Mouse (Mus musculus) forebrain, embryonic 14.5 days (tissue): ENCODE results near the gene AC170998.1. TPM values are rescaled to one million over a fixed set of nuclear protein-coding genes. Genes with fewer than 3 reads are reported as not detected.

Experiments
- ATAC-seq: fragments of 200-750 bp; cut with Nextera tagmentation; 2 replicates; pipeline ENCODE4 v1.8.0; 2017; ENCODE audit warnings: mild to moderate bottlenecking, moderate library complexity
- DNase-seq: peaks from one replicate; pipeline ENCODE4 v3.0.0-alpha.2; 2015; ENCODE audit warnings: low spot score
- H3K27ac ChIP-seq: fragments of 300-500 bp; sonication (generic); 2 replicates; pipeline ENCODE4 v1.5.1; 2014; ENCODE audit warnings: low read depth, mild to moderate bottlenecking, control low read depth, low read length, moderate library complexity
- H3K27me3 ChIP-seq: fragments of 300-500 bp; sonication (generic); replicated peaks from 2 replicates; pipeline ENCODE4 v1.6.1; 2014; ENCODE audit warnings: low read length, control low read depth, mixed read lengths; ENCODE audit not compliant: control insufficient read depth, insufficient read depth
- H3K36me3 ChIP-seq: fragments of 300-500 bp; sonication (generic); 2 replicates; pipeline ENCODE4 v1.6.1; 2014; ENCODE audit warnings: low read length, control low read depth; ENCODE audit not compliant: control insufficient read depth, insufficient read depth
- H3K4me1 ChIP-seq: fragments of 300-500 bp; sonication (generic); 2 replicates; pipeline ENCODE4 v1.6.1; 2014; ENCODE audit warnings: antibody characterized with exemption, low read length, control low read depth; ENCODE audit not compliant: control insufficient read depth, insufficient read depth
- H3K4me2 ChIP-seq: fragments of 300-500 bp; sonication (generic); 2 replicates; pipeline ENCODE4 v1.6.1; 2014; ENCODE audit warnings: mild to moderate bottlenecking, control low read depth, low read length
- H3K4me3 ChIP-seq: fragments of 300-500 bp; sonication (generic); 2 replicates; pipeline ENCODE4 v1.5.1; 2014; ENCODE audit warnings: low read depth, low read length, control low read depth
- H3K9ac ChIP-seq: fragments of 300-500 bp; sonication (generic); 2 replicates; pipeline ENCODE4 v1.6.1; 2014; ENCODE audit warnings: mild to moderate bottlenecking, low read length, control low read depth, moderate library complexity
- H3K9me3 ChIP-seq: fragments of 300-500 bp; sonication (generic); replicated peaks from 2 replicates; pipeline ENCODE4 v1.6.1; 2016; ENCODE audit warnings: low read length, control low read depth, mixed read lengths; ENCODE audit not compliant: control insufficient read depth
- WGBS: fragments of 180-500 bp; shearing (Covaris S2); extraction: QIAGEN DNeasy Blood & Tissue Kit; methylation state at CpG from one replicate; pipeline ENCODE4 v1.1.7; 2014; 5-methylcytosine and 5-hydroxymethylcytosine counted together
- polyA plus RNA-seq: library from polyadenylated mRNA; unstranded; fragments of >200 nt; fragmentation: Nextera tagmentation; extraction: Ambion mirVana; gene quantifications from 2 replicates; pipeline ENCODE4 v1.2.1, GENCODE M21; 2014

The AC170998.1 gene
- polyA plus RNA-seq, 1 experiment from 2014 or later, result 0.61 TPM

GRCm38 (mm10) chr17:28701171-28701570, 24.7 kb upstream of the AC170998.1 start:
- Histone ChIP-seq H3K27me3 (no peaks in the 10 kb centered on the region), H3K9ac (no peak overlapping the region), H3K27ac (no peak overlapping the region), H3K4me2 (no peak overlapping the region), H3K9me3 (no peaks in the 10 kb centered on the region), H3K4me3 (no peak overlapping the region), H3K4me1 (peaks cover 17% of the 10 kb centered on the region), H3K36me3 (no peaks in the 10 kb centered on the region)
- WGBS, result 98% methylated on average over 4 of the region's 4 CpGs
- ATAC-seq (no peak), DNase-seq (no peak)

GRCm38 (mm10) chr17:28701737-28702136, 24.1 kb upstream of the AC170998.1 start:
- ATAC-seq, result no peak
- H3K4me2 ChIP-seq, result no peak overlapping the region

GRCm38 (mm10) chr17:28702646-28703045, 23.2 kb upstream of the AC170998.1 start:
- 96% methylated on average over 2 of the region's 2 CpGs for WGBS
- H3K27me3 ChIP-seq, result no peaks in the 10 kb centered on the region
- ATAC-seq, result no peak

More at GRCm38 (mm10) chr17:28701737-28702136, 24.1 kb upstream of the AC170998.1 start:
- H3K9ac ChIP-seq, result no peak overlapping the region
- no peaks in the 10 kb centered on the region for H3K27me3 ChIP-seq
- H3K4me1 ChIP-seq, result peaks cover 15% of the 10 kb centered on the region
- no peaks in the 10 kb centered on the region for H3K36me3 ChIP-seq
- H3K9me3 ChIP-seq, result no peaks in the 10 kb centered on the region
- no peak for DNase-seq
- H3K27ac ChIP-seq, result no peak overlapping the region
- WGBS, result 80% methylated on average over 3 of the region's 3 CpGs
- H3K4me3 ChIP-seq, result no peak overlapping the region

GRCm38 (mm10) chr17:28706697-28707096, 19.2 kb upstream of the AC170998.1 start:
- Histone ChIP-seq H3K27me3 (no peaks in the 10 kb centered on the region), H3K9ac (no peak overlapping the region), H3K36me3 (no peaks in the 10 kb centered on the region), H3K27ac (no peak overlapping the region), H3K4me3 (no peak overlapping the region), H3K4me2 (no peak overlapping the region), H3K9me3 (no peaks in the 10 kb centered on the region), H3K4me1 (no peaks in the 10 kb centered on the region)
- ATAC-seq (no peak), DNase-seq (no peak)
- WGBS, result 58% methylated on average over 1 of the region's 1 CpGs

More at GRCm38 (mm10) chr17:28702646-28703045, 23.2 kb upstream of the AC170998.1 start:
- DNase-seq, result no peak
- no peak overlapping the region for H3K27ac ChIP-seq
- H3K9me3 ChIP-seq, result no peaks in the 10 kb centered on the region
- no peaks in the 10 kb centered on the region for H3K36me3 ChIP-seq
- H3K4me3 ChIP-seq, result no peak overlapping the region
- no peak overlapping the region for H3K9ac ChIP-seq
- H3K4me2 ChIP-seq, result no peak overlapping the region
- H3K4me1 ChIP-seq, result peaks cover 8% of the 10 kb centered on the region

GRCm38 (mm10) chr17:28707136-28707627, 18.7 kb upstream of the AC170998.1 start:
- DNase-seq, result no peak
- Histone ChIP-seq H3K4me2 (no peak overlapping the region), H3K4me3 (no peak overlapping the region), H3K36me3 (no peaks in the 10 kb centered on the region), H3K27me3 (no peaks in the 10 kb centered on the region), H3K27ac (no peak overlapping the region), H3K4me1 (no peaks in the 10 kb centered on the region), H3K9ac (no peak overlapping the region), H3K9me3 (no peaks in the 10 kb centered on the region)
- no peak for ATAC-seq
- 91% methylated on average over 3 of the region's 3 CpGs for whole genome bisulfite sequencing

- no peak overlapping the region for H3K27ac ChIP-seq
- WGBS, result 93% methylated on average over 2 of the region's 2 CpGs
- H3K4me3 ChIP-seq, result no peak overlapping the region
Observed at GRCm38 (mm10) chr17:28707816-28708215, 18.1 kb upstream of the AC170998.1 start.

GRCm38 (mm10) chr17:28708989-28709388, 16.9 kb upstream of the AC170998.1 start:
- H3K4me2 ChIP-seq, result no peak overlapping the region
- ATAC-seq (no peak), DNase-seq (no peak)
- no peaks in the 10 kb centered on the region for H3K4me1 ChIP-seq
- no peaks in the 10 kb centered on the region for H3K9me3 ChIP-seq
- no peak overlapping the region for H3K27ac ChIP-seq
- H3K9ac ChIP-seq, result no peak overlapping the region
- WGBS, result 58% methylated on average over 2 of the region's 2 CpGs
- no peak overlapping the region for H3K4me3 ChIP-seq
- H3K27me3 ChIP-seq, result no peaks in the 10 kb centered on the region
- H3K36me3 ChIP-seq, result peaks cover under 1% of the 10 kb centered on the region; the same call in 1 of the 2 replicates

More at GRCm38 (mm10) chr17:28707816-28708215, 18.1 kb upstream of the AC170998.1 start:
- no peaks in the 10 kb centered on the region for H3K27me3 ChIP-seq
- H3K9me3 ChIP-seq, result no peaks in the 10 kb centered on the region
- ATAC-seq (no peak), DNase-seq (no peak)
- no peaks in the 10 kb centered on the region for H3K4me1 ChIP-seq
- H3K9ac ChIP-seq, result no peak overlapping the region
- no peaks in the 10 kb centered on the region for H3K36me3 ChIP-seq
- H3K4me2 ChIP-seq, result no peak overlapping the region

- Histone ChIP-seq H3K9ac (no peak overlapping the region), H3K27me3 (no peaks in the 10 kb centered on the region), H3K4me1 (no peaks in the 10 kb centered on the region), H3K27ac (no peak overlapping the region), H3K9me3 (no peaks in the 10 kb centered on the region), H3K4me2 (no peak overlapping the region), H3K36me3 (peaks cover 8% of the 10 kb centered on the region), H3K4me3 (no peak overlapping the region)
- ATAC-seq (no peak), DNase-seq (no peak)
- WGBS, result 91% methylated on average over 8 of the region's 8 CpGs
Observed at GRCm38 (mm10) chr17:28709552-28710290, 16.2 kb upstream of the AC170998.1 start.

- Histone ChIP-seq H3K4me1 (no peaks in the 10 kb centered on the region), H3K4me3 (no peak overlapping the region), H3K36me3 (peaks cover 13% of the 10 kb centered on the region), H3K9ac (no peak overlapping the region), H3K4me2 (no peak overlapping the region), H3K27ac (no peak overlapping the region), H3K27me3 (no peaks in the 10 kb centered on the region), H3K9me3 (no peaks in the 10 kb centered on the region)
- 91% methylated on average over 8 of the region's 8 CpGs for whole genome bisulfite sequencing
- DNase-seq, result no peak
- ATAC-seq, result no peak
Observed at GRCm38 (mm10) chr17:28710291-28710688, 15.6 kb upstream of the AC170998.1 start.
